Mouse (Mus musculus): ENCODE results near the gene Arl5c. TPM values are rescaled to one million over a fixed set of nuclear protein-coding genes. Genes with fewer than 3 reads are reported as not detected.
A peak's percentile ranks its signal among the peaks of the same experiment; 100 is the strongest.

Arl5c gene
- polyA plus RNA-seq, 1 experiment from 2014 or later, result 6.2 TPM

- no peak overlapping the region for H3K9ac ChIP-seq (ENCODE audit: low read length)
- no peak for ATAC-seq (ENCODE audit: low read depth)
- H3K4me1 ChIP-seq (replicated peaks; ENCODE audit: control insufficient read depth, insufficient read depth, low read length), result peaks cover 16% of the 10 kb centered on the region
- no peak overlapping the region for H3K4me3 ChIP-seq (ENCODE audit: low read length)
- H3K9me3 ChIP-seq (ENCODE audit: control insufficient read depth, low read length), result no peaks in the 10 kb centered on the region
- WGBS, result 19% methylated on average over 7 of the region's 7 CpGs
- H3K4me2 ChIP-seq (ENCODE audit: low read depth, low read length), result no peak overlapping the region
- H3K36me3 ChIP-seq (ENCODE audit: control insufficient read depth, insufficient read depth, low read length), result peaks cover 2% of the 10 kb centered on the region; the same call in 1 of the 2 replicates
- H3K27ac ChIP-seq (ENCODE audit: low read length), result no peak overlapping the region
- H3K27me3 ChIP-seq (ENCODE audit: control insufficient read depth, insufficient read depth, low read depth, low read length), result peaks cover 6% of the 10 kb centered on the region
Measured at GRCm38 (mm10) chr11:98000378-98001140, 4.6 kb upstream of the Arl5c start.

GRCm38 (mm10) chr11:97999748-98000147 is 3.8 kb upstream of the Arl5c start:
- H3K4me1 ChIP-seq (replicated peaks; ENCODE audit: control insufficient read depth, insufficient read depth, low read length), result peaks cover 21% of the 10 kb centered on the region
- ATAC-seq (ENCODE audit: low read depth), result no peak
- H3K4me3 ChIP-seq (ENCODE audit: low read length), result no peak overlapping the region
- H3K9me3 ChIP-seq (ENCODE audit: control insufficient read depth, low read length), result no peaks in the 10 kb centered on the region
- H3K4me2 ChIP-seq (ENCODE audit: low read depth, low read length), result no peak overlapping the region
- H3K27ac ChIP-seq (ENCODE audit: low read length), result no peak overlapping the region
- H3K9ac ChIP-seq (ENCODE audit: low read length), result no peak overlapping the region
- 44% methylated on average over 5 of the region's 5 CpGs for WGBS
- H3K27me3 ChIP-seq (ENCODE audit: control insufficient read depth, insufficient read depth, low read depth, low read length), result peaks cover 6% of the 10 kb centered on the region
- no peaks in the 10 kb centered on the region; the same call in 1 of the 2 replicates for H3K36me3 ChIP-seq (ENCODE audit: control insufficient read depth, insufficient read depth, low read length)

GRCm38 (mm10) chr11:97998898-97999608 is 3.1 kb upstream of the Arl5c start:
- Histone ChIP-seq H3K27me3 (ENCODE audit: control insufficient read depth, insufficient read depth, low read depth, low read length) (peaks cover 6% of the 10 kb centered on the region), H3K9ac (ENCODE audit: low read length) (no peak overlapping the region), H3K4me1 (replicated peaks; ENCODE audit: control insufficient read depth, insufficient read depth, low read length) (peaks cover 22% of the 10 kb centered on the region), H3K4me2 (ENCODE audit: low read depth, low read length) (no peak overlapping the region), H3K9me3 (ENCODE audit: control insufficient read depth, low read length) (no peaks in the 10 kb centered on the region), H3K36me3 (ENCODE audit: control insufficient read depth, insufficient read depth, low read length) (no peaks in the 10 kb centered on the region), H3K27ac (ENCODE audit: low read length) (no peak overlapping the region), H3K4me3 (ENCODE audit: low read length) (no peak overlapping the region)
- WGBS, result 41% methylated on average over 7 of the region's 7 CpGs
- ATAC-seq (ENCODE audit: low read depth), result no peak

GRCm38 (mm10) chr11:97998074-97998793 is 2.3 kb upstream of the Arl5c start:
- no peak for ATAC-seq (ENCODE audit: low read depth)
- Histone ChIP-seq H3K9me3 (ENCODE audit: control insufficient read depth, low read length) (no peaks in the 10 kb centered on the region), H3K27ac (ENCODE audit: low read length) (no peak overlapping the region), H3K9ac (ENCODE audit: low read length) (no peak overlapping the region), H3K27me3 (ENCODE audit: control insufficient read depth, insufficient read depth, low read depth, low read length) (peaks cover 6% of the 10 kb centered on the region), H3K4me2 (ENCODE audit: low read depth, low read length) (no peak overlapping the region), H3K36me3 (ENCODE audit: control insufficient read depth, insufficient read depth, low read length) (no peaks in the 10 kb centered on the region), H3K4me1 (replicated peaks; ENCODE audit: control insufficient read depth, insufficient read depth, low read length) (peaks cover 14% of the 10 kb centered on the region), H3K4me3 (ENCODE audit: low read length) (no peak overlapping the region)
- 68% methylated on average over 11 of the region's 11 CpGs for WGBS

- Histone ChIP-seq H3K4me1 (replicated peaks; ENCODE audit: control insufficient read depth, insufficient read depth, low read length) (peaks cover 8% of the 10 kb centered on the region), H3K4me3 (ENCODE audit: low read length) (no peak overlapping the region), H3K27me3 (ENCODE audit: control insufficient read depth, insufficient read depth, low read depth, low read length) (peaks cover 6% of the 10 kb centered on the region), H3K9ac (ENCODE audit: low read length) (no peak overlapping the region), H3K9me3 (ENCODE audit: control insufficient read depth, low read length) (no peaks in the 10 kb centered on the region), H3K36me3 (ENCODE audit: control insufficient read depth, insufficient read depth, low read length) (no peaks in the 10 kb centered on the region), H3K27ac (ENCODE audit: low read length) (no peak overlapping the region), H3K4me2 (ENCODE audit: low read depth, low read length) (no peak overlapping the region)
- 68% methylated on average over 8 of the region's 8 CpGs for WGBS
- ATAC-seq (ENCODE audit: low read depth), result no peak
Measured at GRCm38 (mm10) chr11:97997387-97997960, 1.5 kb upstream of the Arl5c start.

- H3K4me2 ChIP-seq (ENCODE audit: low read depth, low read length), result no peak overlapping the region
- peaks cover 8% of the 10 kb centered on the region for H3K4me1 ChIP-seq (replicated peaks; ENCODE audit: control insufficient read depth, insufficient read depth, low read length)
- 56% methylated on average over 1 of the region's 1 CpGs for WGBS
- no peaks in the 10 kb centered on the region for H3K36me3 ChIP-seq (ENCODE audit: control insufficient read depth, insufficient read depth, low read length)
- H3K27me3 ChIP-seq (ENCODE audit: control insufficient read depth, insufficient read depth, low read depth, low read length), result peaks cover 5% of the 10 kb centered on the region
- H3K27ac ChIP-seq (ENCODE audit: low read length), result no peak overlapping the region
- H3K9ac ChIP-seq (ENCODE audit: low read length), result no peak overlapping the region
- no peaks in the 10 kb centered on the region for H3K9me3 ChIP-seq (ENCODE audit: control insufficient read depth, low read length)
- no peak overlapping the region for H3K4me3 ChIP-seq (ENCODE audit: low read length)
- no peak for ATAC-seq (ENCODE audit: low read depth)
Measured at GRCm38 (mm10) chr11:97996691-97997090, 710 bp upstream of the Arl5c start.

GRCm38 (mm10) chr11:97994539-97995100 is 1.4 kb downstream of the Arl5c start:
- ATAC-seq (ENCODE audit: low read depth), result peak; percentile 55
- Histone ChIP-seq H3K36me3 (ENCODE audit: control insufficient read depth, insufficient read depth, low read length) (no peaks in the 10 kb centered on the region), H3K4me1 (replicated peaks; ENCODE audit: control insufficient read depth, insufficient read depth, low read length) (peaks cover 13% of the 10 kb centered on the region), H3K4me3 (ENCODE audit: low read length) (peak overlapping the region; percentile 59), H3K9ac (ENCODE audit: low read length) (peak overlapping the region; percentile 63), H3K27me3 (ENCODE audit: control insufficient read depth, insufficient read depth, low read depth, low read length) (no peaks in the 10 kb centered on the region), H3K4me2 (ENCODE audit: low read depth, low read length) (peak overlapping the region; percentile 89), H3K27ac (ENCODE audit: low read length) (no peak overlapping the region), H3K9me3 (ENCODE audit: control insufficient read depth, low read length) (no peaks in the 10 kb centered on the region)
- 13% methylated on average over 13 of the region's 13 CpGs for WGBS

GRCm38 (mm10) chr11:97988530-97989096 is 7.4 kb downstream of the Arl5c start:
- under 1% methylated on average over 26 of the region's 26 CpGs for WGBS
- peak overlapping the region; percentile 78 for H3K4me2 ChIP-seq (ENCODE audit: low read depth, low read length)
- no peaks in the 10 kb centered on the region for H3K9me3 ChIP-seq (ENCODE audit: control insufficient read depth, low read length)
- H3K4me1 ChIP-seq (replicated peaks; ENCODE audit: control insufficient read depth, insufficient read depth, low read length), result peaks cover 12% of the 10 kb centered on the region
- peak overlapping the region; percentile 90 for H3K27ac ChIP-seq (ENCODE audit: low read length)
- ATAC-seq (ENCODE audit: low read depth), result peak; percentile 85
- H3K4me3 ChIP-seq (ENCODE audit: low read length), result peak overlapping the region; percentile 78
- H3K27me3 ChIP-seq (ENCODE audit: control insufficient read depth, insufficient read depth, low read depth, low read length), result peaks cover 23% of the 10 kb centered on the region
- peak overlapping the region; percentile 76 for H3K9ac ChIP-seq (ENCODE audit: low read length)
- H3K36me3 ChIP-seq (ENCODE audit: control insufficient read depth, insufficient read depth, low read length), result no peaks in the 10 kb centered on the region
